Mouse (Mus musculus): ENCODE measurements at regions not wholly inside any gene's neighbourhood (a gene's known extent, or its start where the extent isn't known, plus 50 kb on each side); places are given as distances from the start of the nearest gene placed in this dataset.

DNA sequence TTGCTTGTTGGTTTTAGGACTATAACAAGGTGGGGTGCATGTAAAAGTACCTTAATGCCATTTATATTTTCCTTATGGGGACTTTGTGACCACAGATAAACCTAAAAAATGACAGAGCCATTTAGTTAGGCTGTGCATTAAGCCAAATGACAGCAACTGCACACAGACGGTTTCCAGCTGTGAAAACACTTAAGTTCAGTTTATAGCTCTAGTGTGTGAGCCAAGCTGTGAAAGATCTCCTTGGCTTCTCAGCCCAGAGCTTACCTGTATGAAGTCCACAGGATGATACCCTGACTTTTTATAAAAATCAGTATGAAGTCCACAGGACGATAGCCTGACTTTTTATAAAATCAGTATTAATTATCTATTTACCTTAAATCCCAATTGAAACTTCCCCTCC lies 1024.0 kb downstream of the A830018L16Rik start:
- ATAC-seq (ENCODE audit: insufficient number of reproducible peaks, insufficient read depth, low FRiP score, low TSS enrichment, low read depth) = no peak
- 42% methylated on average over 2 of the region's 2 CpGs for WGBS
- no peak overlapping the region for H3K27ac ChIP-seq
- no peaks in the 10 kb centered on the region for H3K36me3 ChIP-seq
- H3K9ac ChIP-seq (replicated peaks) = no peak overlapping the region
- no peak overlapping the region for H3K4me2 ChIP-seq
- no peaks in the 10 kb centered on the region for H3K27me3 ChIP-seq
- H3K9me3 ChIP-seq = peaks cover 3% of the 10 kb centered on the region; the same call in 1 of the 2 replicates
- peaks cover 20% of the 10 kb centered on the region for H3K4me1 ChIP-seq (replicated peaks)
- no peak overlapping the region for H3K4me3 ChIP-seq (replicated peaks)

DNA sequence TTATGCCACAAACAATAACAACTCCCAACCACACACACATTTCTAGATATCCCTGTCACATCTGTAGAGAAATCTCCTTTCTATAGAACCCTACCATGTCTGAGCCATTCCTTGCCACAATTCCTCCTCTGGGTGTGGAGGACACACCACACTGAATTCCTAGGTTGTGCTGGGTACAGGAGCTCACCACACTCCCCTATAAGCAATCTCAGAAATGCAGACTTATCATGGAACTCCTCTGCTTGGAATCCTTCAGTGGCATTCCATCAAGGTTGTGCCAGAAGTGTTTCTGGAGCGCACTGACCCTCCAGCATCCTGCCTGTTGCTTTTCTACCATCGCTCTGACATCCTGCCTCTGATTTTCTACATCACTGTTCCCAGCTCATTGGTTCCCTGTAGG lies 1052.3 kb downstream of the A830018L16Rik start:
- Histone ChIP-seq H3K27me3 (no peaks in the 10 kb centered on the region), H3K36me3 (no peaks in the 10 kb centered on the region), H3K9ac (replicated peaks) (no peak overlapping the region), H3K4me3 (replicated peaks) (no peak overlapping the region), H3K4me2 (no peak overlapping the region), H3K9me3 (0 out of 2 replicates have a peak, but pooled peaks cover 6% of the 10 kb centered on the region), H3K27ac (no peak overlapping the region), H3K4me1 (replicated peaks) (no peaks in the 10 kb centered on the region)
- 90% methylated on average over 2 of the region's 2 CpGs for WGBS
- ATAC-seq (ENCODE audit: insufficient number of reproducible peaks, insufficient read depth, low FRiP score, low TSS enrichment, low read depth) = no peak

DNA sequence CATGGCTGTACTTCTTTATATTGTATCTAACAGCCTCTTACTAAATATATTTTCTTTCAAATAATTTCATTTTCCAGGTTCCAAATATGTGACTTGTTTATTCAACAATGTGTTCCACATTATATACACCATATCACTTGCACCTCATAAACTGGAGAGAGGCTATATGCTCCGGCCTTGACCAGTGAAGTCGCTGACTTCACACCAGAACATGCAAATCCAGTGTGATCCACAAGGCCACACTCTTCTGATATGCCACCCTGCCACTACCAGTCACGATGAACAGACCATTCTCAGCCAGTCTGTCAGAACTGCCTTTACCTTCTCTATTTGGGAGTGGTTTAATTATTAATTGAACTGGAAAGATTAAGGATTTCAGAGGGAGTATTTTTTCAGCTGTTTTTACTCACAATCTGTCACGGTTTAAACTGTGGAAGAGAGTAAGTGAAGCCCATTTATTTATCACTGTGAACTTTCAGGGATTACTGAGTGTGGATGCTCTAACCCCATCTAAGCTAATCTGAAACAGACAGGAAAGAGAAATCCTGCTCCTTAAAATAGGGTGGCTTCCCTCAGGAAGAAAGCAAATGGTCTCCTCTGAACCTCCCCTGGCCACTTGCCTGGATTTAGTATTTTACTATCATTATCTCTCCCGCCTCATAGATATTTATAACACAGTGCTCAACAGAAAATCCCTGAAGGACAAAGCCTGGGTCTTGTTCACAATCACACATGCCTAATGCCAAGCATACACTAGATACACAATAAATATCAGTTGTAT lies 1065.3 kb downstream of the A830018L16Rik start:
- no peak overlapping the region for H3K9ac ChIP-seq (replicated peaks)
- H3K9me3 ChIP-seq = no peaks in the 10 kb centered on the region
- no peaks in the 10 kb centered on the region for H3K36me3 ChIP-seq
- no peak overlapping the region for H3K4me3 ChIP-seq (replicated peaks)
- 26% methylated on average over 5 of the region's 5 CpGs for WGBS
- no peaks in the 10 kb centered on the region for H3K4me1 ChIP-seq (replicated peaks)
- H3K27ac ChIP-seq = no peak overlapping the region
- H3K27me3 ChIP-seq = no peaks in the 10 kb centered on the region
- no peak for ATAC-seq (ENCODE audit: insufficient number of reproducible peaks, insufficient read depth, low FRiP score, low TSS enrichment, low read depth)
- no peak overlapping the region for H3K4me2 ChIP-seq

DNA sequence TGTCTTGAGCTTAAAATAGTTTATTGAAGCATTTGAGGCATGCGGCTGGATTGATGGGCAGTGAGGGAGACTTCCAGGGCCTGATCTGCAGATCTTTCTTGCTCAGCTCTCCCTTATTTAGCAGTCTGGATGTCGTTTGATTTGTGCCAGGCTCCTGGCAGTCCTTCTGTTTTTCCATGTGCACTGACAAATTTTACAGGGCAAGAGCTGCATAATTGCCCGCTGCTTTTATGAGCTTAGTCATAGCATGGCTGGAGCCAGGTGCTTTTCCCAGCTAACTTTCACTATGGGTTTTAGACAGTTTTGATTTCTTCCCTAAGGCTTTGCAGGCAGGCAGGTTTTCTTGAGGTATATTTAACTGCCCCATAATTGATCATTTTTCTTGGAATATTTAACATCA lies 1086.5 kb downstream of the A830018L16Rik start:
- Histone ChIP-seq H3K9ac (replicated peaks) (no peak overlapping the region), H3K4me1 (replicated peaks) (peaks cover 12% of the 10 kb centered on the region), H3K36me3 (no peaks in the 10 kb centered on the region), H3K27ac (peak overlapping the region; percentile 64), H3K9me3 (no peaks in the 10 kb centered on the region), H3K4me3 (replicated peaks) (no peak overlapping the region), H3K27me3 (no peaks in the 10 kb centered on the region), H3K4me2 (no peak overlapping the region)
- peak; percentile 53; the same call in 1 of the 2 replicates for ATAC-seq (ENCODE audit: insufficient number of reproducible peaks, insufficient read depth, low FRiP score, low TSS enrichment, low read depth)
- WGBS = 29% methylated on average over 3 of the region's 3 CpGs

DNA sequence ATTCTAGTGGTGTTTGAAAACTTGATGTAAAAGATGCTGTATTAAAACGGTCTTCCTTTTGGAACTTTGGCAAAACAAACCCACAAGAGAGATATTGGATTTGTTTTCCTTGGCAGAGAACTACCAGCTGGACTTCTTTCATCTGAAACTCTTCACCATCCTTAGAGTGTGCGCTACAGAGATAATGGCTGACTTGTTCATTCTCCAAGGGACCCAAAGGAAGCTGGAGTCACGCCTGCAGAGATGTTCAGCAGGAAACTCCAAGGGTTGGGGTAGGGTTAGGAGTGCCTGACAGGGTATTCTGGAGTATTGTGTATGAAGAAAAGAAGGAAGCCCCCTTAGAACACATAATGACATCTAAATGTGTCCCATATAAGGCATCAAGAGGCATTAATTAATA lies 1094.1 kb downstream of the A830018L16Rik start:
- Histone ChIP-seq H3K36me3 (no peaks in the 10 kb centered on the region), H3K9ac (replicated peaks) (no peak overlapping the region), H3K4me3 (replicated peaks) (no peak overlapping the region), H3K9me3 (peaks cover 6% of the 10 kb centered on the region; the same call in 1 of the 2 replicates), H3K4me2 (no peak overlapping the region), H3K27ac (no peak overlapping the region), H3K4me1 (replicated peaks) (peaks cover 26% of the 10 kb centered on the region), H3K27me3 (no peaks in the 10 kb centered on the region)
- 72% methylated on average over 3 of the region's 3 CpGs for WGBS
- ATAC-seq (ENCODE audit: insufficient number of reproducible peaks, insufficient read depth, low FRiP score, low TSS enrichment, low read depth) = no peak

DNA sequence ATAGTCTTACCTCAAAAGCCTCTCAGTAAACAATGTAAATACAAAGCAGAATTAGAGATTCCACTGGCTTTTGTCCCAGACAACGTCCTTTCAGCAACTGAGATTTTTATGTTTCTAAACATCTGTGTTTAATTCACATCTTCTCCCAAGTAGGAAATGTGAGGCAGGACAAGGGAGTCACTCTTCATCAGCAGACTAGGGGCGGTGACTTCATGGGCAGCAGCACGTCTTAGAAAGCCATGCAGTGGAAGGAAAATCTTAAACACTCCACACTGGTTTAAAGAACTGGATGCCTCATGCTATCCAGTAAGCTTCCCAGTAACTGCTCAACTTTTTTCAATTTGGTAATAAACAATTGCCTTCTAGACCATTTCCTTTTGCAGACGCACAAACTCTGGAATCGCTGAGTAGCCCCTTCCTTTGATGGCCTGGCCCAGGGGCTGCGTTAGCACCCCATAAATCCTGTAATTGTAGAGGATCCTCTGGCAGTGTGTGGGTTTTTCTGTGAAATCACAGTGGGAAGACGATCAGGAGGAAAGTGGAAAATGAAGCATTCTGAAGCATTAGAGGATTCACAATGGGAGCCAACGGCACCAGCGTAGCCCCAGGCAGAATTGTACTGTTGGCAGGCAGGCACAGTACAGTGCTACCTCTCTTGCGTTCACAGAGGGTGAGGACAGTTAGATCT lies 1096.4 kb downstream of the A830018L16Rik start:
- ATAC-seq (ENCODE audit: insufficient number of reproducible peaks, insufficient read depth, low FRiP score, low TSS enrichment, low read depth) = peak; percentile 78; the same call in 1 of the 2 replicates
- H3K4me2 ChIP-seq = peak overlapping the region; percentile 32
- H3K9ac ChIP-seq (replicated peaks) = no peak overlapping the region
- no peak overlapping the region for H3K4me3 ChIP-seq (replicated peaks)
- peaks cover 9% of the 10 kb centered on the region; the same call in 1 of the 2 replicates for H3K9me3 ChIP-seq
- WGBS = 14% methylated on average over 10 of the region's 10 CpGs
- H3K27ac ChIP-seq = peak overlapping the region; percentile 81
- H3K36me3 ChIP-seq = no peaks in the 10 kb centered on the region
- no peaks in the 10 kb centered on the region for H3K27me3 ChIP-seq
- peaks cover 26% of the 10 kb centered on the region for H3K4me1 ChIP-seq (replicated peaks)

DNA sequence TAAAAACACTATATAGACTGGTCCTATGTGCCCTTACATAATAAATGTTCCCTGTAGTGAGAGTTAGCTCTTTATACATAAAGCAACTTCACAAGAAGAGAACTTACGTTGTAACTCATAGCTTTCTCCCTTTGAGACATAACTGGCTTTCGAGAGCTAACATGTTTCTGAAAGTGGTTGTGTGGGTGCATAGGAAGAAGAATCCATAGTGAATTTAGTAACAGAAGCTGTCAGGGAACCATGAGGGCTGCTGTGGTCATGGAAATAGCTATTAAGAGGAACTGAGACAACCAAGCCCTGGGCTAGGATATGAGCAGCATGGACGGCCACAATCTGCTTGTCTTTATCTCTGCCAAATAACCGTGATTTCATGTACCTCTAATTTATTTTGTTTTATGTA lies 1105.7 kb downstream of the A830018L16Rik start:
- no peaks in the 10 kb centered on the region for H3K36me3 ChIP-seq
- H3K4me1 ChIP-seq (replicated peaks) = peaks cover 13% of the 10 kb centered on the region
- H3K9me3 ChIP-seq = no peaks in the 10 kb centered on the region
- no peak overlapping the region for H3K4me2 ChIP-seq
- H3K27me3 ChIP-seq = no peaks in the 10 kb centered on the region
- ATAC-seq (ENCODE audit: insufficient number of reproducible peaks, insufficient read depth, low FRiP score, low TSS enrichment, low read depth) = no peak
- 66% methylated on average over 4 of the region's 4 CpGs for WGBS
- no peak overlapping the region for H3K27ac ChIP-seq
- no peak overlapping the region for H3K9ac ChIP-seq (replicated peaks)
- no peak overlapping the region for H3K4me3 ChIP-seq (replicated peaks)

DNA sequence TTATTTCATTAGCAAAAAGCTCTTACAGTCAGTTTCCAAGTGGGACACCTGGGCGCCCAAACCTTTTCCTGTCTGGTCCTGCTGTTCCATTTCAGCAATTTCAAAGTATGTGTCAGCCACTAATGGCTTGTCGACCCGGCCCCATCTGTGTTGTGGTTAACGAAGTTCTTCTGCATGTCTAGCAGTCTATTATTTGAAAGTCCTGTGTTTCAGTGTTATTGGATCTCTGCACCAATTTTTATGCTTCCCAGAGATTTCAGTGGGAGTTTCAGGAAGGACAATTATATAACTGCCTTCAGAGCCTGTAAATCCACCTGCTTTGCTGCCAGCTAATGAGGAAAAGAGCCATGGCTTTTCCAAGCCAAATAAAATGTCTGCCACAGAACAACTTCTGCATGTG lies 1142.0 kb downstream of the A830018L16Rik start:
- Histone ChIP-seq H3K27ac (no peak overlapping the region), H3K9ac (replicated peaks) (no peak overlapping the region), H3K9me3 (no peaks in the 10 kb centered on the region), H3K4me2 (no peak overlapping the region), H3K36me3 (no peaks in the 10 kb centered on the region), H3K27me3 (no peaks in the 10 kb centered on the region), H3K4me1 (replicated peaks) (0 out of 2 replicates have a peak, but pooled peaks cover 2% of the 10 kb centered on the region), H3K4me3 (replicated peaks) (no peak overlapping the region)
- no peak for ATAC-seq (ENCODE audit: insufficient number of reproducible peaks, insufficient read depth, low FRiP score, low TSS enrichment, low read depth)
- 29% methylated on average over 4 of the region's 4 CpGs for WGBS

DNA sequence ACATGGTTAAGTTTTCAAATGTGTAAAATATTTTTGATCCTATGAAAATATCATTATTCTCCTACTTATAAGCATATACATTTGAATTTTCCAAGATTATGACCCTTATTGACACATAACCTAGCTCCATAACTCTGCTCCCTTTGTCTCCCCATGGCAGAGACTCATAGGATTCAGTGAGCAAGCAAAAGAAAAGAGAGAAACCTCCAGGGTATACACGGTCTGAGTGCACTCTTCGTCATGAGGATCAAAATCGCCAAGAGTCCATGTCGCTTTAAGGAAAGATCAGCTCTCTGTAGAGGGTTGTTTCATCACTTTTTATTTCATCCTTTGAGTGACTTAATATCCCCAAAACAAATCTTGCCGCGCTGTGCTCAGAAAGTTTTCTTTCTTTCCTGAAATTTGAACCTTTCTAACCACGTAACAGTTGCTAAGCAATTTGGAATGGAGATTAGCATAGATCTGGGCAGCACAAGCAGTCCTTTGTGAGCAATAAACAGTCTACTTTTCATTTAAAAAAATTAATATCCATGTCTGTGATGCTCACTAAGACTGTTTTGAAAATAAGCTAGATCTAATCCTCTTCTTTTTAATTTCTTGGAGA lies 1158.0 kb downstream of the A830018L16Rik start:
- Histone ChIP-seq H3K27me3 (no peaks in the 10 kb centered on the region), H3K4me3 (replicated peaks) (no peak overlapping the region), H3K9ac (replicated peaks) (no peak overlapping the region), H3K9me3 (no peaks in the 10 kb centered on the region), H3K4me2 (no peak overlapping the region), H3K36me3 (no peaks in the 10 kb centered on the region), H3K4me1 (replicated peaks) (peaks cover 9% of the 10 kb centered on the region), H3K27ac (no peak overlapping the region)
- 0 out of 2 replicates have a peak, but pooled peaks have one; percentile 31 for ATAC-seq (ENCODE audit: insufficient number of reproducible peaks, insufficient read depth, low FRiP score, low TSS enrichment, low read depth)
- 53% methylated on average over 7 of the region's 7 CpGs for WGBS

DNA sequence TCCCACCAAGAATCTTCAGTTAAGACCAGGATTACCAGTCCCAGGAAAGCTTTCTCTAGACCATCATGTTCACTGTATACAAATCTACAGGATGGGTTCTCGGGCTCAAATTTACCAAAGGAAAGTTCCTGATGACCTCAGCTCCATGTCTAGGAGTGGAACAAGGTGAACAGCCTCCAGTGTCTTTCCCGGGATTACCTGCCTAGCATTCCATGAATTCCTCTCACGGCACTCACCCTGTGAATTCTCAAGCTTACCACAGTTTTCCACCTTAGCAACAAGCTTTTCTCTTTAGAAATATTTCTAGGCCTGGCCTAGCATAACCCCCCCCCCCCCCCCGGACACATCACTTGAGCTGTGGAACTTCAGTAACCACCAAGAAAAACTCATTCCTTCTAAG lies 1158.9 kb downstream of the A830018L16Rik start:
- Histone ChIP-seq H3K27ac (no peak overlapping the region), H3K4me2 (no peak overlapping the region), H3K4me1 (replicated peaks) (peaks cover 16% of the 10 kb centered on the region), H3K9ac (replicated peaks) (no peak overlapping the region), H3K4me3 (replicated peaks) (no peak overlapping the region), H3K36me3 (no peaks in the 10 kb centered on the region), H3K27me3 (no peaks in the 10 kb centered on the region), H3K9me3 (no peaks in the 10 kb centered on the region)
- no peak for ATAC-seq (ENCODE audit: insufficient number of reproducible peaks, insufficient read depth, low FRiP score, low TSS enrichment, low read depth)
- 62% methylated on average over 4 of the region's 4 CpGs for WGBS

DNA sequence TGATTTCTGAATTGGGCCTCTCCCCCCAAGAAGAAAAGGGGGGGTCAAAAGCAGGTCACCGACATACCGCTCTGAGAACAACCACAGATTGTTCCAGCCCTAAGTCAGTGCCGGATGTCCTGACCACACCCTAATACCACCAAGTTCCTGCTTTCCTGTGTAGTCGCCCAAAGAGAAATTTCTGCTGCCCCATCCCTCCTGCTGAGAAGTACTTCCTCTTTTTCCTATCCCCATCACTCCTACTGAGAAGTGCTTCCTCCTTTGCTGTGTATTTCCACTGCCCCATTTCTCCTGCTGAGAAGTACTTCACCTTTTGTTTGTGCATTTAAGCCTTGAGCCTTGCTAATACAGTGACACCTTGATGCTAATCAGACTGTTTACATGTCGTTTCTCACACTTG lies 1160.4 kb downstream of the A830018L16Rik start:
- no peak overlapping the region for H3K4me2 ChIP-seq
- no peaks in the 10 kb centered on the region for H3K36me3 ChIP-seq
- peaks cover 16% of the 10 kb centered on the region for H3K4me1 ChIP-seq (replicated peaks)
- no peaks in the 10 kb centered on the region for H3K27me3 ChIP-seq
- H3K9ac ChIP-seq (replicated peaks) = no peak overlapping the region
- ATAC-seq (ENCODE audit: insufficient number of reproducible peaks, insufficient read depth, low FRiP score, low TSS enrichment, low read depth) = no peak
- 88% methylated on average over 5 of the region's 5 CpGs for WGBS
- H3K27ac ChIP-seq = no peak overlapping the region
- no peak overlapping the region for H3K4me3 ChIP-seq (replicated peaks)
- no peaks in the 10 kb centered on the region for H3K9me3 ChIP-seq
